Mouse (Mus musculus): ENCODE results near the gene Bloc1s2. TPM values are rescaled to one million over a fixed set of nuclear protein-coding genes. Genes with fewer than 3 reads are reported as not detected.
"Not testable (repeated sequence)": the region's sequence is repeated elsewhere in the genome, so short reads cannot be mapped to it uniquely, and the experiment has no call there.

The Bloc1s2 gene
- total and polyA plus RNA-seq, 3 experiments = 92.4 to 115 (median 96.3) TPM

DNA sequence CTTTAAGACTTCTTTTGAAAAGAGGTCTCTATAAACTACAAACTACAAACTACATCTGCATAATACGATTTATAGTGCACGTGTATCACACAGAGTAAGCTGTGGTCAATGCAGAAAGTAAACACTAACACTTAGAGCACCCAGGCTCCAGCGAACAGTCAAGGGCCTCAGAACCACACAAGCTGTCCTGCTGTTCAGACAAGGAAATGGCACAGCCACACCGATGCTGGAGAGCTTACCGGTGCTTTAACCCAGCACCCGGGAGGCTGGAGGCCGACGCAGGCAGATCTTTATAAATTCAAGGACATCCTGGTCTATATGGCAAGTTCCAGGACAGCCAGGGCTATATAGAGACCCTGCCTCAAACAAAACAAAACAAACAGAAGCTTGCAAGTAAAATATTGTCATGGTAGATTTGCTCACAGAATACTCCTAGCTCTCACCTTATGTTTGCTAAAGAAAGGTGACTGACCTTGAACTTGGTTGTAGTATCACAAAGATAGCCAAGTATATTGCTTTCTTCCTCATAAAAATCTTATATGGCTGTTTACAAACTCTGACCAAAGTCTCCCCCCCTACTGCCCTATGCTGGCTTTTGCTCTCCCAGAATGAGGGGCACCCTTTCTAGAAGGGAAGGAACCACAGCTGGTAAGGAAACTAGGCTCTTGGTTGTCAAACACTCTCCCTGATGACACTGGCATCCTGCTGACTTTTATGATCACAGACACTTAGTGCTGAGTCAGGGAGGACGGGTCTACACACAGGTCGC, 18.3 kb downstream of the Bloc1s2 start:
- Histone ChIP-seq H3K79me2 (replicated peaks; ENCODE audit: control insufficient read depth, extremely low read depth, insufficient read depth, poor library complexity, severe bottlenecking) (no peaks in the 10 kb centered on the region), H3K36me3 (replicated peaks in 1 of 2; ENCODE audit: control insufficient read depth in 1 of 2, insufficient read depth in 1 of 2, low read length in 1 of 2) (peaks cover 64 to 96% of the 10 kb centered on the region in 2 experiments), H3K9me3 (replicated peaks; ENCODE audit: low read length) (no peaks in the 10 kb centered on the region), H3K27me3 (replicated peaks) (no peaks in the 10 kb centered on the region), H3K9ac (ENCODE audit: insufficient read depth, low read depth) (no peak overlapping the region), H3K4me2 (ENCODE audit: insufficient read depth, low read depth, poor library complexity, severe bottlenecking) (no peak overlapping the region), H3K4me1 (ENCODE audit: control insufficient read depth in 1 of 2, insufficient read depth in 2 of 2) (peaks cover 0 to 6% of the 10 kb centered on the region in 2 experiments; a peak in 1 of 4 replicates), H3K4me3 (replicated peaks in 1 of 3; ENCODE audit: low read depth in 2 of 3, low read length in 2 of 3, poor library complexity in 1 of 3) (no peak overlapping the region), H3K27ac (ENCODE audit: insufficient read depth, low read depth) (no peak overlapping the region)
- dilution Hi-C loops (cut with MboI; ENCODE audit: extremely low pct_ligation_motif_present, extremely low pct_unique_long_range_greater_than_20kb, low sequenced_read_pairs) = no loop called here
- no peak for DNase-seq (ENCODE audit: extremely low read depth)
- in situ Hi-C loops (cut with MboI; ENCODE audit: low pct_ligation_motif_present, low pct_unique_long_range_greater_than_20kb, low sequenced_read_pairs) = no loop called here
- TF ChIP-seq NRF1 (IDR thresholded peaks at IDR 0.05; ENCODE audit: low read depth, low read length) = no peak
- TF ChIP-seq MAFK (IDR thresholded peaks at IDR 0.05; ENCODE audit: insufficient replicate concordance, low read length) = no peak
- no peak for TF ChIP-seq GABPA (IDR thresholded peaks at IDR 0.05; ENCODE audit: insufficient replicate concordance, low read depth, low read length)
- TF ChIP-seq MEF2A (IDR thresholded peaks at IDR 0.05; ENCODE audit: borderline replicate concordance, low read depth, low read length) = no peak
- no peak for TF ChIP-seq UBTF (IDR thresholded peaks at IDR 0.05; ENCODE audit: low read depth, low read length)
- TF ChIP-seq TBP (conservative IDR thresholded peaks at IDR 0.05; ENCODE audit: low read depth, low read length) = no peak
- TF ChIP-seq POLR2AphosphoS2 (IDR thresholded peaks at IDR 0.05; ENCODE audit: low read depth, low read length) = no peak
- TF ChIP-seq EP300 (IDR thresholded peaks at IDR 0.05; ENCODE audit: low read length) = no peak

DNA sequence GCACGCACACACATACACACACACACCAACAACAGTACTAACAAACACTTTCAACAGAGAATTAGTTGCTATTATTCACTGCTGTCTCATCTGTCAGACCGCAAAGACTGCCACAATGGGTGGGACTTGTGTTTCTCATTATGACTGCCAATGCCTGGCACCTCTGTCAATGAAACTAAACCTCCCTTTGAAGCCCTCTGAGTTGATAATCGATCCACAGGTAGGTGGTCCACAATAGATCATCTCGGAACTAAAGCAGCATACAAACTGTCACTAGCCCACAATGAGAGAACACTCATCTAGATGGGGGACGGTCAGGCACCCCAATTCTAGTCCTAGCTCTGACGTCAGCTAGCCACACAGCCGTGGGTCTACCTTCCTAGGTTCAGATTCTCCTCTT, 25.1 kb downstream of the Bloc1s2 start:
- H3K9me3 ChIP-seq (replicated peaks; ENCODE audit: low read length) = no peaks in the 10 kb centered on the region
- H3K4me2 ChIP-seq (ENCODE audit: insufficient read depth, low read depth, poor library complexity, severe bottlenecking) = no peak overlapping the region
- peaks cover 64 to 83% of the 10 kb centered on the region in 2 experiments for H3K36me3 ChIP-seq (replicated peaks in 1 of 2; ENCODE audit: control insufficient read depth in 1 of 2, insufficient read depth in 1 of 2, low read length in 1 of 2)
- TF ChIP-seq SIN3A (IDR thresholded peaks at IDR 0.05; ENCODE audit: low read length) = no peak
- no peak for TF ChIP-seq USF2 (conservative IDR thresholded peaks at IDR 0.05; ENCODE audit: low read depth, low read length)
- no peak for TF ChIP-seq ZNF384 (IDR thresholded peaks at IDR 0.05; ENCODE audit: low read depth, low read length)
- TF ChIP-seq TCF12 (IDR thresholded peaks at IDR 0.05; ENCODE audit: low read depth, low read length) = no peak
- TF ChIP-seq IRF4 (IDR thresholded peaks at IDR 0.05; ENCODE audit: low read depth, low read length) = no peak
- TF ChIP-seq POLR2AphosphoS2 (IDR thresholded peaks at IDR 0.05; ENCODE audit: low read depth, low read length) = no peak
- no peak for TF ChIP-seq UBTF (IDR thresholded peaks at IDR 0.05; ENCODE audit: low read depth, low read length)
- TF ChIP-seq EP300 (IDR thresholded peaks at IDR 0.05; ENCODE audit: low read length) = no peak
- no peak for TF ChIP-seq MAFK (IDR thresholded peaks at IDR 0.05; ENCODE audit: insufficient replicate concordance, low read length)
- TF ChIP-seq ZKSCAN1 (IDR thresholded peaks at IDR 0.05; ENCODE audit: borderline replicate concordance, low read depth, low read length) = no peak
- TF ChIP-seq E2F4 (IDR thresholded peaks at IDR 0.05; ENCODE audit: insufficient replicate concordance, low read depth, low read length) = no peak
- TF ChIP-seq BHLHE40 (IDR thresholded peaks at IDR 0.05; ENCODE audit: low read depth, low read length) = no peak
- TF ChIP-seq JUN (IDR thresholded peaks at IDR 0.05; ENCODE audit: insufficient read depth, low read depth, low read length) = no peak
- TF ChIP-seq MEF2A (IDR thresholded peaks at IDR 0.05; ENCODE audit: borderline replicate concordance, low read depth, low read length) = no peak
- TF ChIP-seq MXI1 (IDR thresholded peaks at IDR 0.05; ENCODE audit: low read depth, low read length) = no peak
- no peak for TF ChIP-seq POLR2A (IDR thresholded peaks at IDR 0.05; ENCODE audit: low read depth, low read length)
- TF ChIP-seq CHD2 (IDR thresholded peaks at IDR 0.05; ENCODE audit: low read length) = no peak
- H3K27ac ChIP-seq (ENCODE audit: insufficient read depth, low read depth) = no peak overlapping the region
- H3K79me2 ChIP-seq (replicated peaks; ENCODE audit: control insufficient read depth, extremely low read depth, insufficient read depth, poor library complexity, severe bottlenecking) = no peaks in the 10 kb centered on the region
- no peak for DNase-seq (ENCODE audit: extremely low read depth)
- no peak overlapping the region for H3K9ac ChIP-seq (ENCODE audit: insufficient read depth, low read depth)
- in situ Hi-C loops (cut with MboI; ENCODE audit: low pct_ligation_motif_present, low pct_unique_long_range_greater_than_20kb, low sequenced_read_pairs) = no loop called here
- H3K27me3 ChIP-seq (replicated peaks) = no peaks in the 10 kb centered on the region
- H3K4me1 ChIP-seq (ENCODE audit: control insufficient read depth in 1 of 2, insufficient read depth in 2 of 2) = peaks cover 21 to 33% of the 10 kb centered on the region in 2 experiments
- dilution Hi-C loops (cut with MboI; ENCODE audit: extremely low pct_ligation_motif_present, extremely low pct_unique_long_range_greater_than_20kb, low sequenced_read_pairs) = no loop called here
- H3K4me3 ChIP-seq (replicated peaks in 1 of 3; ENCODE audit: low read depth in 2 of 3, low read length in 2 of 3, poor library complexity in 1 of 3) = no peak overlapping the region

DNA sequence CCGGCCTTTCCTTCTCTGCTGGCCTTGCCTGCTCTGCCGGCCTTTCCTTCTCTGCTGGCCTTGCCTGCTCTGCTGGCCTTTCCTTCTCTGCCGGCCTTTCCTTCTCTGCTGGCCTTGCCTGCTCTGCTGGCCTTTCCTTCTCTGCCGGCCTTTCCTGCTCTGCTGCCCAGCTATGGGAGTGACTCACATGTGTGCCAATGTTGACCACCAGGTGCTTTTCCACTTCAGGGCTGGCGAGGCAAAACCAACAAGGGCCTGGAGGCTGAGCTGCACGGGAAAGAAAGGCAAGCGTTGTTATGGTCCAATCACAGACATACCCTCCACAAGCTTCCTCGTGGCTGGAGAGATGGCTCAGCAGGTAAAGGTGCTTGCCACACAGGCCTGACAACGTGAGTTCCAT, 25.6 kb downstream of the Bloc1s2 start:
- H3K27ac ChIP-seq (ENCODE audit: insufficient read depth, low read depth); dilution Hi-C loops (cut with MboI; ENCODE audit: extremely low pct_ligation_motif_present, extremely low pct_unique_long_range_greater_than_20kb, low sequenced_read_pairs); H3K9me3 ChIP-seq (replicated peaks; ENCODE audit: low read length); H3K79me2 ChIP-seq (replicated peaks; ENCODE audit: control insufficient read depth, extremely low read depth, insufficient read depth, poor library complexity, severe bottlenecking); H3K4me3 ChIP-seq (replicated peaks in 1 of 3; ENCODE audit: low read depth in 2 of 3, low read length in 2 of 3, poor library complexity in 1 of 3); DNase-seq (ENCODE audit: extremely low read depth); H3K9ac ChIP-seq (ENCODE audit: insufficient read depth, low read depth); H3K4me2 ChIP-seq (ENCODE audit: insufficient read depth, low read depth, poor library complexity, severe bottlenecking); H3K27me3 ChIP-seq (replicated peaks); in situ Hi-C loops (cut with MboI; ENCODE audit: low pct_ligation_motif_present, low pct_unique_long_range_greater_than_20kb, low sequenced_read_pairs): not testable (repeated sequence)
- peaks cover 63 to 84% of the 10 kb centered on the region in 2 experiments for H3K36me3 ChIP-seq (replicated peaks in 1 of 2; ENCODE audit: control insufficient read depth in 1 of 2, insufficient read depth in 1 of 2, low read length in 1 of 2)
- peaks cover 24 to 37% of the 10 kb centered on the region in 2 experiments for H3K4me1 ChIP-seq (ENCODE audit: control insufficient read depth in 1 of 2, insufficient read depth in 2 of 2)
